Mouse (Mus musculus) lung, adult 18-20 months (tissue): ENCODE measurements at regions not wholly inside any gene's neighbourhood (a gene's known extent, or its start where the extent isn't known, plus 50 kb on each side); places are given as distances from the start of the nearest gene placed in this dataset.
"Not testable (repeated sequence)": the region's sequence is repeated elsewhere in the genome, so short reads cannot be mapped to it uniquely, and the experiment has no call there.

Experiments used
- DNase-seq, 2 experiments: peaks; one replicate each; pipeline ENCODE4 v3.0.0; 2022; ENCODE audit warnings: mixed read lengths in 2 of 2

GRCm38 (mm10) chr5:129256136-129256535, 159.6 kb downstream of the Adgrd1 start:
- no peak for DNase-seq

- DNase-seq = no peak
These were observed 160.7 kb downstream of the Adgrd1 start for GRCm38 (mm10) chr5:129257206-129257605.

GRCm38 (mm10) chr5:129260689-129261088, 164.1 kb downstream of the Adgrd1 start:
- peak; percentile 21 to 57 for DNase-seq

GRCm38 (mm10) chr5:129263118-129263517, 166.6 kb downstream of the Adgrd1 start:
- peak in 1 of 2 experiments; percentile 14 for DNase-seq

DNA sequence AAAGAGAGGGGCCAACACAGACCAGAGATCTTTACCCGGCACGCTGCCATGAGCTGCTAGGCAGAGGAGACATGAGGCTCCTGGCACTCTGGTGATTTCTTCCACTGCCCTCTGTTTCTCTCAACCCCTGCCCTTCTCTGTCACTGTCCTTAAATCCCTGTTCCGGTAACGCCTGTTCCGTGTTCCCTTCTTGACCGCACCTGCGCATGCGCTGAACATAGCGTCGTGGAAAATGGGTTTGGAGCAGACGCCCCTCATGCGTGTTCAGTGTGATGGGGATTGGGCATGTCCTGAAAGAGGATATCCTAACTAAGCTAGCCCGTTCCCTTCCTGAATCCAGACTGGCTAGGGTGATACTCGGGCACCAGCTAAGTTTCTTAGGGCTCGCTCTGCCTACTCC, 167.8 kb downstream of the Adgrd1 start:
- no peak for DNase-seq

DNA sequence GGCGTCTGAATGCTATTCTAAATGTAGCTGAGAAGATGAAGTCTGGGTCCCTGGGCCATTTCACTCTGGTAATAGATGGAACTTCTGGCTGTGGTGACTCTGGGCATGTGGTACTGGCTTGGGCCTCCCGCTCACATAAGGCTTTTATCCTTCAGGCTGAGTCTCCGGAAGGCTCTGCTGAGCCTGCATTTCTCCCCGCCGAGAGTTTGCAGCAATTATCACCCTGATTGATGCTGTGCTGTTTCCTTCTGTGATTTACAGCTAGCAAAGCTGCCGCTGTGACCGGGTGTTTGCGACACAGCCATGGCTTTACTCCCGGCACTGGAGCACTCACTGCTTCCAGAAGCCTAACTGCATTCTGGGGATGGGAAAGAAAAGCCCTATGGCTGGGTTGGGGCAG, 171.9 kb downstream of the Adgrd1 start:
- DNase-seq = no peak

DNA sequence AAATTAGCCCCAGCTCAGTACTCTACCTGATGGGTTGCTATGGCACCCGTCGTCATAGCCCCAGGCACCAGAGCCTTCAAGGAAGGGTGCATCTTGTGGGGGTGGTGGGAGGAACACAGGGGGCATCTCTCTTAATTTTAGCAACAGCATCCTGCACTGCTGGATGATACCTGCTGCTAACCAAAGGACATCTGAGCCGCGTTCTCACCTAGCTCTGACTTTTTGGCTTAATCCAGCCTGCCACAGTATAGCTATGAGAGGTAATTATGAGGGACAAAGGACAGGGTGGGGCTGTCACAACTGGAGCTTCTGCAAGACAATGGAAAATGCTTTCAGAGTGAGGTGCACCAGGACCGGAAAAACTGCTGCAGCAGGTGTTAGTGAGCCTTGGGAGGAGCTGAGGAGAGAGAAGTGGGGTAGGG, 173.5 kb downstream of the Adgrd1 start:
- DNase-seq = no peak

- DNase-seq = no peak
These were observed 184.9 kb downstream of the Adgrd1 start for GRCm38 (mm10) chr5:129281406-129281805.

DNA sequence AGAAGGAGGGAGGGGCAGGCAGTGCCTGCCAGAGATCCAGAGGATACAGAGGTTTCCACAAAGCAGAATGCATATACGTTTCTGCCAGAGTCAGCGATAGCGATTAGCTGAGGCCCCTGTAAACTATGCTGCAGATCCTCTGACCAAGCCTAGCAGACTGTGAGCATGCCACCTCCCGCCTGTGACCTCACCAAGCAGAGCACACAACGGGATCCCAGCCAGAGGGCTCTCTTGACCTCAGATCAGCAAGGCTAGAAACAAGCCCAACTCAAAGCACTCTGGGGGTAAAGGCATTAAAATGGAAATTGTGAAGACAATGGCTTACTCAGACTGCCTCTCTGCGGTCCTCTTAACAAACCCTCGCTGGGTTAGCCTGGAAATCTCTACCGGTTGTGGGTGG, 185.6 kb downstream of the Adgrd1 start:
- no peak for DNase-seq

DNA sequence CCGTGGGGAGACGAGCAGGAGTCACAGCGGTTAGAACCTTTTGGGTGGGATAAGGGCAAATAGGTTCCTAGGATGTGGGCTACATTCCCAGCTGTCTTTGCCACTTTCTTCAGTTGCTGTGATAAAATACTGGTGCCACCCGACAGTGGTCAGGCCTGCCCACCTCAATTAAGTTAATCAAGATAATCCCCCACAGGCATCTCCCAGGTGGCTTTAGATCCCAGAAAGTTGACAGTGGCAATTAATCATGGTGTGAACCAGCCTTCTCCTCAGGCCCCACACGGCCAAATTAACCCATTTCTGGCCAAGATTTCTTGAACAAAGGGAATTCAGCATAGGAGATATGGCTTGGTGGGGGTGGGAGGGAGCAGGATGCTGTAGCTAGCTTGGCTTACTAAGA, 186.3 kb downstream of the Adgrd1 start:
- DNase-seq = no peak

DNA sequence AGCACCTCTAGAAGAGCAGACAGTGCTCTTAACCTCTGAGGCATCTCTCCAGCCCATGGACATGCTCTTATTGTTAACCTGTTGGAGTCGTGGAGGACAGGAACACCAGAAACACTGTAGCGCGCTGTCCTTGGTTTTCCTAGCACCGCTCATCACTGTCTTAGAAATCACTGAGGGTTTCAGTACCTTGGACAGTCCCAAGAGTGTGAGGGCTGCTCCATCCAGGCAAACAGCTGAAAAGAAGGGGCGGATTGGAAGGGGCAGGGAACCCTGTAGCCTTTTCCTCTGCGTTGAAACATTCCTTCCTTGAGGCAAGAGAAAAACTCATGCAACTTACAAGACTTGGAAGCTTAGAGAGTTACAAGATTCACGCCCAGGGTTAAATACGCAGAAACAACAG, 190.9 kb downstream of the Adgrd1 start:
- DNase-seq = no peak

DNA sequence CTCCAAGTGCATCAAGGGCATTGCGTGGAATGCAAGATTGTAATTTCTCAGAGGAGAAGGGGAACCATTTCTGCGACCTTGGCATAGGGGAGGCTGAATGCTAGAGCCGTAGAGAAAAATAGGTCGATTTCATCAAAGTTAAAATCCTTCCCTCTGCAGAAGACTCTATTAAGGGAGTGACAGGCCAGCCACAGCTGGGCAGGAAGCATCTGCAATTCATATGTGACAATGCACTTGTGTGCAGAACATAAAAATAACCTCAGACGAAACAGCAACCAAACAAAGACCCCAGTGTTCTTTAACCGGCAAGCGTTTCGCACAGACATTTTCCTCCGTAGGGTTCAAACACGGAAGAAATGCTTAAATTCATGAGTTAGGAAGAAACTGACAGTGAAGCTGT, 196.3 kb downstream of the Adgrd1 start:
- not testable (repeated sequence) for DNase-seq

GRCm38 (mm10) chr5:129294861-129295542, 198.5 kb downstream of the Adgrd1 start:
- DNase-seq = not testable (repeated sequence)

DNA sequence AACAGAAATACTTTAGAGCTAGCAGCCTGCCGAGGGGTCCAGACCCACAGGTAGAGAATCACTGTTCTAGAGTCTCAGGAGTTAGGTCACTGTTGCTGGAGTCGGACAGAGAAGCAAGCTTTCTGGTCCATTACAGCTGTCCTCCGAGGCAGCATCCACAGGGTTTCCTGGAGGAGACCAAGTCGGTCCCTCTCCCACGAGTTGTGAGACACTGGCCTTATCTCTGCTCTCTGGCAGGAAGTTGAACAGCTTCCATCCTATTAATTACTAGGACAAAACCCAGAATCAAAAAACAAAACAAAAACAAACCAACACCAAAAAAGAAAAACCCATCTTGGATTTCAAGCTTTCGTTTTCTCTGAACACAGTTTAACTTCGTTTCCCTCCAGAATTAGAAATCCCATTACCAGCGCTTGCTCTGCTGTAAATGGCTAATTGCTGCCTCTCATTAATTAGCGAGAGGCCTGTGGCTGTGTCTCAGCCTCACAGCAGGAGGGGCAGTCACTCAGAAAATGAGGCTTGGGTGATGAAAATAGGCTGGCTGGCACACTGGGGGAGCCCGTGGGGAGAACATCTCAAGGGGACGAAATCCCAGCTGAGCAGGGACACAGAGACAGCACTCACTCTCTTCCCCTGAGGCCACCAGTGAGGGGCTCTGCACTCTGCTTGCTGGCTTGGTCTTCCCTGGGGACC, 201.3 kb downstream of the Adgrd1 start:
- DNase-seq = no peak

- DNase-seq = no peak
These were observed 202.2 kb upstream of the Sfswap start for GRCm38 (mm10) chr5:129298646-129299455.

GRCm38 (mm10) chr5:129299456-129299765, 201.6 kb upstream of the Sfswap start:
- no peak for DNase-seq

DNA sequence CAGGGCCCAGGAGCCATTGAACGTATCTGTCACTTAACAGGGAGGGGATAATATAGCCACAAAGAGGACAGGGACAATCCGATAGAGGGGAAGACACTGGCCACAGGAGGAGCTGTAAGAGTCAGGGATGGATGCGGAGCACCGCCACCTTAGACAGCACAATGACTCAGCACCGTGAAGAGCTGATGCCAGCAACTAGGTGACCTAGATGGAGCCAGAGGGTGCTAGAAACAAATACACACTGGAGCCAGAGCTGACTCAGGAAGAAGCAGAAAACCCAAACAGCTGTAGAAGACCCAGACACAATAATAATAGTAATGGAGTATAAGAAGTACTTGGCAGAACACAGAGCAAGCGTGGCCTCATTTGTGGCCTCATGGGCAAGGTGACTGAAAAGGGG, 200.6 kb upstream of the Sfswap start:
- DNase-seq = no peak

GRCm38 (mm10) chr5:129315626-129316025, 185.4 kb upstream of the Sfswap start:
- DNase-seq = no peak

DNA sequence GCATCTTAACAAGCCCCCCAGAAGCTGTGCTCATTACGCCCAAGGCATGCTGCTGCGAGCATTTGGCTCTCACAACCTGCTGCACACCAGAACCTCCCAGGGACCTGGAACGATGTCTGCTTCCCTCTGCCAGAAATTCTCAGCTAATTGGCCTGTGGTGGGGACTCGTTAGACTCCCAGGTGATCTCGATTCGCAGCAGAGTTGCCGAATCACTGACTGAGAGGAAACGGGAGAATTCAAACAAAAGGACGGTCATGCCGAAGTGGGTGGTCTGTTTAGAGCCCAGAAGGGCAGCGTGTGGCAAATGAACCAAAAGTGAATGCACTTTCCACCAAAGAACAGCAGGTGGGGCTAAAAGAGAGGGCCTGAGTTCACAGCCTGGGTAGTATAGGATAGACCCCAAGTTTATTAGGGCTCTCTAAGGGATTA, 169.9 kb upstream of the Sfswap start:
- DNase-seq = no peak

DNA sequence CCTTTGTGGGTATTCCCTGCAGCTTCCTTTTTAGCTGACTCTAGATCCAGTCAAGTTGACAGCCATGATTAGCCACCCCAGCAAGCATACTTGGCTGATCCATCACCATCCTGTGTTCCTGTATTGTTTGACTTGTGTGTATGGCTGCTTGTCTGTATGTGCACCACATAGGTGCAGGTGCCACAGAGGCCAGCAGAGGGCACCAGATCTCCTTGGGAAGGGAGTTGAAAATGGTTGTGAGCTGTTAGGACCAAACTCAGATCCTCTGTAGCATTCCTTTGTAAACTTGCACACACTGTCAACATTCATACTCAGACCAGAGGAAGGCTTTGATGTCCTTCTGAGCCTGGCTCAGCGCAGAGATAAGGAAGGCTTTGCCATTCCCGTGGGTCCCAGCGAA, 169.0 kb upstream of the Sfswap start:
- no peak for DNase-seq

GRCm38 (mm10) chr5:129338511-129338910, 162.5 kb upstream of the Sfswap start:
- DNase-seq = no peak

DNA sequence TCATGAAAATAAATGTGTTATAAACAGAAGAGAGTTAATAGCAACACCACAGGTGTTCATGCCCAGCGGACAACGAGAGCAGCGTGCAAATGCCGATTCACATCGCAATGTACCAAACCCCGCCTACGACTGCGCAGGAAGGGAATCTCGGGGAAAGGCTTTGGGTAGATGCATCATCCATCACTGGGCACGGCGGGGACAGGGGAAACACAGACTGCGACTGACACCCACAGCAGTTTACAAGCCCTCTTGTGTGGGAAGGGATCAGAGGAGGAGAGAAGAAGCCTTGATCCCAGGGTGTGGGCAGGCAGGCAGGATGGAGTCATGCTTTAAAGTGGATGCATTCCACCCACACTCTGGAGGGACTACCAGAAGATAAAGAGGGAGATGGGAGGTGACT, 157.0 kb upstream of the Sfswap start:
- DNase-seq = no peak

- DNase-seq = no peak
These were observed 151.0 kb upstream of the Sfswap start for GRCm38 (mm10) chr5:129350024-129350423.

DNA sequence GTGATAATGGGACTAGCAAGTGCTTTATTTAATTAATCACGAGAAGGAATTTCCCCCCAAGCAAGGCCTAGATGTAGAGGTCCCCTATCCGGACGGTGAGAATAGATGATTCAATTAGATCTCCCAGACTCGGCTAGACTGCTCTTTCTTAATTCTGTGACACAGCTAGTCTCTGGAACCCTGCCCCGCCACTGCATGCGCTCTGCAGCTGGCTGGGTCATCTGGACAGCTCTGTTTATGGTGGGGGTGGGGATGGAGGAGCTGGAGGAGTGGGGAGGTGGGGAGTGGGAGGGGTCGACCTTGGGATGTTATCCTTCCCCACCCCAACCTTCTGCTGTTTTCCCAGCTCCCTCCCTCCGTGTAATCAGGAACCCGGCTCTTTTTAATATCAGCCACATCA, 147.5 kb upstream of the Sfswap start:
- DNase-seq = no peak
